Mouse (Mus musculus) CH12.LX (cell line): Measurements from ENCODE around the gene Cacna1c. TPM values are rescaled to one million over a fixed set of nuclear protein-coding genes. Genes with fewer than 3 reads are reported as not detected.

Experiments
- DNase-seq: peaks from one replicate; pipeline ENCODE4 v3.0.0-alpha.2; 2013; ENCODE audit errors: extremely low read depth
- H3K27ac ChIP-seq: 2 replicates; pipeline ENCODE4 v1.5.1; 2012; ENCODE audit warnings: low read depth, mild to moderate bottlenecking, control low read depth, moderate library complexity; ENCODE audit not compliant: insufficient read depth
- H3K27me3 ChIP-seq: replicated peaks from 2 replicates; pipeline ENCODE3; 2012; ENCODE audit warnings: inconsistent platforms
- H3K36me3 ChIP-seq, 2 experiments: replicated peaks in 1 of 2; 2 replicates each; pipeline versions ENCODE3 to v1.6.1; 2012; ENCODE audit warnings: inconsistent platforms in 1 of 2, low read length in 1 of 2, mild to moderate bottlenecking in 1 of 2, mixed read lengths in 1 of 2, moderate library complexity in 1 of 2; ENCODE audit not compliant: control insufficient read depth in 1 of 2, insufficient read depth in 1 of 2
- H3K4me1 ChIP-seq, 2 experiments: 2 replicates each; pipeline ENCODE4 v1.6.1; 2012; ENCODE audit warnings: inconsistent platforms in 1 of 2, moderate library complexity in 1 of 2; ENCODE audit not compliant: insufficient read depth in 2 of 2, control insufficient read depth in 1 of 2
- H3K4me2 ChIP-seq: 2 replicates; pipeline ENCODE4 v1.6.1; 2012; ENCODE audit warnings: low read depth, mild to moderate bottlenecking, control low read depth; ENCODE audit not compliant: poor library complexity, insufficient read depth, severe bottlenecking
- H3K4me3 ChIP-seq, 3 experiments: fragments of 150-350 bp in 1 of 3; sonication (generic) in 1 of 3; replicated peaks in 1 of 3; 2 replicates each; pipeline versions ENCODE3 to v1.5.1; 2011 to 2012; ENCODE audit warnings: low read depth in 2 of 3, low read length in 2 of 3, mild to moderate bottlenecking in 2 of 3, moderate library complexity in 2 of 3, control low read depth in 1 of 3, improper control_type of control experiment in 1 of 3, inconsistent platforms in 1 of 3, mixed read lengths in 1 of 3; ENCODE audit not compliant: poor library complexity in 1 of 3
- H3K79me2 ChIP-seq: replicated peaks from 2 replicates; pipeline ENCODE4 v1.6.1; 2012; ENCODE audit warnings: mild to moderate bottlenecking, moderate library complexity; ENCODE audit not compliant: control insufficient read depth, poor library complexity, insufficient read depth, severe bottlenecking; ENCODE audit errors: extremely low read depth
- H3K9ac ChIP-seq: 2 replicates; pipeline ENCODE4 v1.6.1; 2012; ENCODE audit warnings: low read depth, mild to moderate bottlenecking, control low read depth, moderate library complexity; ENCODE audit not compliant: insufficient read depth
- H3K9me3 ChIP-seq: replicated peaks from 2 replicates; pipeline ENCODE3; 2012; ENCODE audit warnings: low read length, inconsistent platforms, mixed read lengths
- BHLHE40 ChIP-seq: IDR thresholded peaks from 2 replicates; pipeline ENCODE4 v1.6.1; 2011; ENCODE audit warnings: mild to moderate bottlenecking, low read depth, low read length, improper control_type of control experiment
- CHD1 ChIP-seq: IDR thresholded peaks from 2 replicates; pipeline ENCODE4 v1.6.1; 2012; ENCODE audit warnings: low read depth, low read length, improper control_type of control experiment, inconsistent platforms
- CHD2 ChIP-seq: IDR thresholded peaks from 2 replicates; pipeline ENCODE4 v1.6.1; 2011; ENCODE audit warnings: low read length, improper control_type of control experiment
- CTCF ChIP-seq, 2 experiments: IDR thresholded peaks in 1 of 2; conservative IDR thresholded peaks in 1 of 2; 2 replicates each; pipeline ENCODE4 v1.5.1; 2011 to 2012; ENCODE audit warnings: low read depth in 2 of 2, low read length in 2 of 2, improper control_type of control experiment in 1 of 2, inconsistent platforms in 1 of 2, mild to moderate bottlenecking in 1 of 2, moderate library complexity in 1 of 2
- E2F4 ChIP-seq: IDR thresholded peaks from 2 replicates; pipeline ENCODE4 v1.6.1; 2011; ENCODE audit warnings: low read depth, low read length, improper control_type of control experiment; ENCODE audit not compliant: insufficient replicate concordance
- ELF1 ChIP-seq: IDR thresholded peaks from 2 replicates; pipeline ENCODE4 v1.6.1; 2014; ENCODE audit warnings: low read depth, mild to moderate bottlenecking, inconsistent platforms, low read length, improper control_type of control experiment
- ETS1 ChIP-seq: conservative IDR thresholded peaks from 2 replicates; pipeline ENCODE4 v1.6.1; 2012; ENCODE audit warnings: low read depth, mild to moderate bottlenecking, inconsistent platforms, low read length, improper control_type of control experiment, moderate library complexity
- GABPA ChIP-seq: IDR thresholded peaks from 2 replicates; pipeline ENCODE4 v1.6.1; 2012; ENCODE audit warnings: low read depth, low read length, improper control_type of control experiment, inconsistent platforms; ENCODE audit not compliant: insufficient replicate concordance
- HCFC1 ChIP-seq: IDR thresholded peaks from 2 replicates; pipeline ENCODE4 v1.6.1; 2012; ENCODE audit warnings: low read depth, mild to moderate bottlenecking, inconsistent platforms, low read length, improper control_type of control experiment
- IRF4 ChIP-seq: IDR thresholded peaks from 2 replicates; pipeline ENCODE4 v1.6.1; 2014; ENCODE audit warnings: low read depth, mild to moderate bottlenecking, inconsistent platforms, low read length, improper control_type of control experiment
- JUN ChIP-seq: IDR thresholded peaks from 2 replicates; pipeline ENCODE4 v1.6.1; 2011; ENCODE audit warnings: low read depth, mild to moderate bottlenecking, low read length, improper control_type of control experiment, moderate library complexity; ENCODE audit not compliant: insufficient read depth
- JUND ChIP-seq: conservative IDR thresholded peaks from 2 replicates; pipeline ENCODE4 v1.6.1; 2011; ENCODE audit warnings: low read depth, low read length, improper control_type of control experiment
- MAX ChIP-seq: IDR thresholded peaks from 2 replicates; pipeline ENCODE4 v1.6.1; 2011; ENCODE audit warnings: low read length, improper control_type of control experiment
- MAZ ChIP-seq: IDR thresholded peaks from 2 replicates; pipeline ENCODE4 v1.6.1; 2012; ENCODE audit warnings: low read depth, mild to moderate bottlenecking, inconsistent platforms, low read length, improper control_type of control experiment, moderate library complexity
- MXI1 ChIP-seq: IDR thresholded peaks from 2 replicates; pipeline ENCODE4 v1.6.1; 2011; ENCODE audit warnings: mild to moderate bottlenecking, low read depth, low read length, improper control_type of control experiment
- MYC ChIP-seq: IDR thresholded peaks from 2 replicates; pipeline ENCODE4 v1.6.1; 2011; ENCODE audit warnings: low read depth, mild to moderate bottlenecking, improper control_type of control experiment, low read length
- NELFE ChIP-seq: IDR thresholded peaks from 2 replicates; pipeline ENCODE4 v1.6.1; 2011; ENCODE audit warnings: low read depth, low read length, improper control_type of control experiment
- NRF1 ChIP-seq: IDR thresholded peaks from 2 replicates; pipeline ENCODE4 v1.6.1; 2014; ENCODE audit warnings: low read depth, mild to moderate bottlenecking, inconsistent platforms, low read length, improper control_type of control experiment, moderate library complexity
- POLR2A ChIP-seq: IDR thresholded peaks from 2 replicates; pipeline ENCODE4 v1.6.1; 2011; ENCODE audit warnings: low read depth, mild to moderate bottlenecking, improper control_type of control experiment, low read length
- RAD21 ChIP-seq: IDR thresholded peaks from 2 replicates; pipeline ENCODE4 v1.6.1; 2011; ENCODE audit warnings: low read depth, mild to moderate bottlenecking, low read length, improper control_type of control experiment, moderate library complexity
- RCOR1 ChIP-seq: conservative IDR thresholded peaks from 2 replicates; pipeline ENCODE4 v1.6.1; 2012; ENCODE audit warnings: low read depth, mild to moderate bottlenecking, inconsistent platforms, low read length, improper control_type of control experiment
- SIN3A ChIP-seq: IDR thresholded peaks from 2 replicates; pipeline ENCODE4 v1.6.1; 2012; ENCODE audit warnings: low read length, improper control_type of control experiment, inconsistent platforms
- SMC3 ChIP-seq: IDR thresholded peaks from 2 replicates; pipeline ENCODE4 v1.6.1; 2011; ENCODE audit warnings: low read depth, low read length, improper control_type of control experiment
- TBP ChIP-seq: conservative IDR thresholded peaks from 2 replicates; pipeline ENCODE4 v1.6.1; 2011; ENCODE audit warnings: low read depth, low read length, improper control_type of control experiment
- UBTF ChIP-seq: IDR thresholded peaks from 2 replicates; pipeline ENCODE4 v1.6.1; 2012; ENCODE audit warnings: low read depth, mild to moderate bottlenecking, inconsistent platforms, low read length, improper control_type of control experiment, moderate library complexity
- USF1 ChIP-seq: IDR thresholded peaks from 2 replicates; pipeline ENCODE4 v1.6.1; 2014; ENCODE audit warnings: low read depth, mild to moderate bottlenecking, inconsistent platforms, low read length, improper control_type of control experiment
- USF2 ChIP-seq: conservative IDR thresholded peaks from 2 replicates; pipeline ENCODE4 v1.6.1; 2011; ENCODE audit warnings: low read depth, low read length, improper control_type of control experiment
- ZC3H11A ChIP-seq: IDR thresholded peaks from 2 replicates; pipeline ENCODE4 v1.6.1; 2012; ENCODE audit warnings: low read depth, mild to moderate bottlenecking, inconsistent platforms, low read length, improper control_type of control experiment
- ZKSCAN1 ChIP-seq: IDR thresholded peaks from 2 replicates; pipeline ENCODE4 v1.6.1; 2012; ENCODE audit warnings: low read depth, inconsistent platforms, low read length, improper control_type of control experiment, borderline replicate concordance
- ZNF384 ChIP-seq: IDR thresholded peaks from 2 replicates; pipeline ENCODE4 v1.6.1; 2012; ENCODE audit warnings: low read depth, low read length, improper control_type of control experiment, inconsistent platforms
- dilution Hi-C: fragments of 300-500 bp; cut with MboI; formaldehyde crosslinking; loops from 2 replicates; pipeline ENCODE4 v1.14.3; 2020; ENCODE audit warnings: low sequenced_read_pairs; ENCODE audit not compliant: extremely low pct_unique_long_range_greater_than_20kb, extremely low pct_ligation_motif_present
- in situ Hi-C: fragments of 300-500 bp; cut with MboI; formaldehyde crosslinking; loops from 3 replicates; pipeline ENCODE4 v1.14.3; 2019; ENCODE audit warnings: low sequenced_read_pairs, low pct_ligation_motif_present, low pct_unique_long_range_greater_than_20kb, mixed read lengths
- polyA plus RNA-seq: library from polyadenylated mRNA; unstranded; fragments of >175 nt; gene quantifications from 2 replicates; pipeline ENCODE4 v1.2.1, GENCODE M21; 2012; ENCODE audit warnings: low read depth; ENCODE audit not compliant: insufficient read length
- total RNA-seq, 2 experiments: library from RNA; depleted of rRNA; stranded (reverse); fragments of 300-350 nt in 1 of 2; fragments of >200 nt in 1 of 2; gene quantifications; 2 replicates each; pipeline ENCODE4 v1.2.3; 2012 to 2014

Cacna1c gene
- total and polyA plus RNA-seq, 3 experiments: 0.04 TPM; not detected in 2

- Histone ChIP-seq H3K36me3 (no peaks in the 10 kb centered on the region), H3K4me3 (no peak overlapping the region), H3K79me2 (no peaks in the 10 kb centered on the region), H3K4me2 (no peak overlapping the region), H3K4me1 (no peaks in the 10 kb centered on the region), H3K9me3 (peaks cover 5% of the 10 kb centered on the region), H3K27ac (no peak overlapping the region), H3K9ac (no peak overlapping the region), H3K27me3 (peaks cover 78% of the 10 kb centered on the region)
- dilution Hi-C loops (no loop called here), in situ Hi-C loops (no loop called here)
- DNase-seq: no peak
- TF ChIP-seq POLR2A: no peak
- TF ChIP-seq GABPA: no peak
- no peak for TF ChIP-seq ELF1
- TF ChIP-seq E2F4: no peak
- no peak for TF ChIP-seq IRF4
- TF ChIP-seq ZKSCAN1: no peak
- TF ChIP-seq SMC3: no peak
- TF ChIP-seq RCOR1: no peak
- TF ChIP-seq BHLHE40: no peak
- TF ChIP-seq ZC3H11A: no peak
- no peak for TF ChIP-seq CHD2
- TF ChIP-seq JUND: no peak
- TF ChIP-seq SIN3A: no peak
- no peak for TF ChIP-seq USF1
- TF ChIP-seq TBP: no peak
- TF ChIP-seq USF2: no peak
- no peak for TF ChIP-seq UBTF
- TF ChIP-seq MAZ: no peak
- TF ChIP-seq NELFE: no peak
- no peak for TF ChIP-seq CTCF (conservative IDR thresholded peaks at IDR 0.05 in 1 of 2, IDR thresholded peaks at IDR 0.05 in 1 of 2; ENCODE audit: low read depth in 2 of 2, low read length in 2 of 2)
These were observed 425.8 kb downstream of the Cacna1c start for GRCm38 (mm10) chr6:118770396-118770795.

- Histone ChIP-seq H3K9me3 (peaks cover 2% of the 10 kb centered on the region), H3K9ac (no peak overlapping the region), H3K4me2 (no peak overlapping the region), H3K4me1 (no peaks in the 10 kb centered on the region), H3K27me3 (peaks cover 80% of the 10 kb centered on the region), H3K4me3 (no peak overlapping the region), H3K79me2 (no peaks in the 10 kb centered on the region), H3K36me3 (no peaks in the 10 kb centered on the region), H3K27ac (no peak overlapping the region)
- TF ChIP-seq ZC3H11A: no peak
- no peak for TF ChIP-seq MYC
- TF ChIP-seq MAX: no peak
- TF ChIP-seq SMC3: no peak
- TF ChIP-seq MXI1: no peak
- TF ChIP-seq CHD1: no peak
- no peak for TF ChIP-seq RCOR1
- no peak for TF ChIP-seq RAD21
- no peak for TF ChIP-seq MAZ
- TF ChIP-seq JUN: no peak
- no peak for TF ChIP-seq USF2
- TF ChIP-seq ZNF384: no peak
- TF ChIP-seq ETS1: no peak
- TF ChIP-seq USF1: no peak
- no peak for TF ChIP-seq E2F4
- TF ChIP-seq HCFC1: no peak
- no peak for TF ChIP-seq JUND
- TF ChIP-seq CHD2: no peak
- TF ChIP-seq NRF1: no peak
- no peak for DNase-seq
- in situ Hi-C loops (no loop called here), dilution Hi-C loops (no loop called here)
These were observed 426.4 kb downstream of the Cacna1c start for GRCm38 (mm10) chr6:118769792-118770191.
